Mouse (Mus musculus): ENCODE results near the gene Dhx33. TPM values are rescaled to one million over a fixed set of nuclear protein-coding genes. Genes with fewer than 3 reads are reported as not detected.

Dhx33 gene
- polyA plus RNA-seq (2012): 13.6 and 15.0 TPM in 2 replicates

DNA sequence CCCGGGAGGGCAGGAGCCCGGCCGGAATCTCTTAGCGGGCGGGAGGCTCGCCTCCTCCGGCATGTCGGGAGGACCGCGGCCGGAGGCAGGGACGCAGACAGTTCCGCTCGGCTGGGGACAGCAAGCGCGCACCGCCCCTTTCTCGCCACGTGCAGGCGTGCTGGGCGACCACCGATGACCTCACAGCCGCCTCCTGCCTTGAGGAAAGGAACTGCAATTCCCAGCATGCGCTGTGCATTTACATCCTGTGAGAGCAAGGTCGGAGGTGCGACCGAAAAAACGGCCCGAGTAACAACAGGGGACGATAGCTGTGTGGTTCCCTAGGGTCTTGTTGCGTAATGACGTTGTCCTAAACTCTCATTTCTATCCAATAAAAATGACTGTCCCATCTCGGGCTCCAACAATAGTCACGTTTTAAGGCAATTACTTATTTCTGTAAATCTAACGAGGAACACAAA is at the start of gene Dhx33:
Gene Dhx33 (minus strand): TSS at position 122 of the 458 bp plus-strand sequence.
- no peak for TF ChIP-seq GATA1 (IDR thresholded peaks at IDR 0.05; ENCODE audit: low read length)

DNA sequence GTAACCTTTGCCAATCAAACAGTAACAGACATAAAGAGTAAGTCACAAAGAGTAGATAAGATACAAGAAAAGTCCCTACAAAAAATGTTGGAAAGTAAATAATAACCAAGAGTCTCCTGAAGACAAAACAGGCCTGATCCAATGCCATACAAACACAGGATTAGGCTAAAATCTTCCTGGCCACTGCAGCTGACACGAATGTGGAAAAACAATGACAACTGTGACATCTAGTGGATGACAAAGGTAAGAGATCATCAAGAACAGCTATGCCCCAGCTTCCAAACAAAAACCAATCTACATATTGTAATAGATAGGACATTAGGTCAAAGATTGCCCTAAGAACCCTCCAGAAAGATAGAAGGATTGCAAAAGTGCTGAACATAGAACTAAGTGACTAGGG is 48.3 kb upstream of the Dhx33 start:
- TF ChIP-seq GATA1 (IDR thresholded peaks at IDR 0.05; ENCODE audit: low read length): no peak

DNA sequence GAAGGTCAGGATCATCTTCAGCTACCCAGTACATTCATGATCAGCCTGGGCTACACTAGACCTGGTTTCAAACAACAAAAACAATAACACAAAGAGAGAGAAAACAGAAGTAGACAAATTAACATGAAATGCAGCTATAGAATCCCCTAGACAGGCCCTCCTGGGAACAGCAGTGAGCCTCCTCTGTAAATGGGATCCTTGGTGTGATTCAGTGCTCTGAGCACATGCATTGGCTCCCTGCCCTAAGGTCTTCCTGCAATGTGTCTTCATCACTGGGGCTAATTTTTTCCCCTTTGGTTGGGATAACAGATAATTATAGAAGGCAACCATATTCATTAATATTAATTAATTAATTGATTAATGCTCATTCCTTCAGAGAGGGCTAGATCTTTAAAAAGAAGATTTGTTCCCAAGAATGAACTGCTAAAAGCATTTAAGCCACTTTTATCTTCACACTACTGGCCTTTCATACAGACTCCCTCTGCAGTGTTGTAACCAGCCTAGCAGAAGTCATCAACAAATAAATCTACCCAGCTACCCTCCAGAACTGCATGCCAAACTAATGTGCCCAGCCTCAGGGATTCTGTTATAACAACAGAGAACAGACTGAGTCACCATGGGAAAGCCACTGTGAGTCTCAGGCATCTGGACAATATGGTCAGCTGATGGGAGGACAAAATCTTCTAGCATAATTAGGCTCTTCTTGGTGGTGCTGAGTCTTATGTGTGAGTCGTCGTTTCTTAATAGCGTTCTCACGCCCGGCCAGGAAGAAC is 35.5 kb upstream of the Dhx33 start:
- TF ChIP-seq GATA1 (IDR thresholded peaks at IDR 0.05; ENCODE audit: low read length): no peak

DNA sequence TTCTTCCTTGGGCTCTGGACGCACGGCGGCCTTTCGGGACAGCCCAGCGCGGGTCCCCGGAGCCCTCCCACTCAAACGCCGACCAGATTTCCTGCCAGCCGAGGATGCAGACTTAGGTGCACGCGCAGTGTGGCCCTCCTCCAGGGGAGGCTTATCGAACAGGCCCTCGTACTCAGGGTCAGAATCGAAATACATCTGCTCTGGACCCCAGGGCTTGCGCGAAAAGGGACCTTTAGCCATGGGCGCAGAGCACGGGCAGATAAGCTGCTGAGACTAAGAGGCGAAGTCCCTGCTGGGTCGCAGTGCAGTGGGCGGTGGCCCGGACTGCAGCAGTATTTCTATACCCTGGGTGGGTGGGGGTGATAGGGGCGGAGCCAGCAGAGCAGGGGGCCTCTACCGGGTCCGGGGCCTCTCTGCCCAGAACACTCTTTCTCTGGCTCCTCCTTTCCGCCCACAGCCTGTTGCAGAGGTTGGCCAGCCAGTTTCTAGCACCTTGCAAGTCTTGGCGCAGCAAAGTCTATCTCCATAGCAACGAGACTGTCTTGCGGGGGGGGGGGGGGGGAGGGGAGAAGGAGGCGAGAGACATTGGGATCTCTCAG is 29.0 kb upstream of the Dhx33 start, which contains the start of gene 6330403K07Rik:
Gene 6330403K07Rik (minus strand): TSS at position 351 of the 599 bp plus-strand sequence.
- TF ChIP-seq GATA1 (IDR thresholded peaks at IDR 0.05; ENCODE audit: low read length): no peak

DNA sequence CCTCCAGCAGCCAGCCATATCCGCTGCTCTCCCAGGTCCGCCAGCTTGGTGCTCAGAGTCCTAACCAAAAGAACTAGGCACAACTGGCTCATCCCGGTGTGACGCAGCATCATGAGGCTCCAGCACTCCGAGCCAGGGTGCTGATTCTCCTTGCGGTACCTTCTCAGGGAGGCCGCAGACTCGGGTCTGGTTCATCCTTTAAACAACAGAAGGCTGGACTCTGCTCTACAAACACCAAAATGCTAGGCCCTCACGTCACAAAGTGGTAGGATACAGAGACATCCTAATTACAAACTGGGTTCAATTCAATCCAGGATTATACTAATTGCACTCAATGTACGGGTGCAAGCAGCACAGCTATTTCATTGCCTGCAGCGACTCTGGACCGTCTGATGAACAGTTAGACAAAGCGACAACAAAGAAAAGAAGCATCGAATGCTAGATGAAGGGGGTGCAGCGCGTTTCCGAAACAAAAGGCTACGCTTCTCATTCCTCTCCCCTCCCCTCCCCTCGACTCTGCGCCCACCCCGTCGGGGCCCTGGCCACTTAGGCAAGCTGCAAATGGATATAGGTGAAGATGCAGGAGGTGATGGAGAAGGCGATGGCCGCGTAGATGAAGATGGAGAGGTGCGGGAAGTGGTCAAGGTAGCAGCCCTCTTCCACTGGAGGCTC is 28.4 kb upstream of the Dhx33 start:
- TF ChIP-seq GATA1 (IDR thresholded peaks at IDR 0.05; ENCODE audit: low read length): no peak

GRCm38 (mm10) chr11:71032070-71032469 is 27.8 kb upstream of the Dhx33 start:
- TF ChIP-seq GATA1 (IDR thresholded peaks at IDR 0.05; ENCODE audit: low read length): no peak

DNA sequence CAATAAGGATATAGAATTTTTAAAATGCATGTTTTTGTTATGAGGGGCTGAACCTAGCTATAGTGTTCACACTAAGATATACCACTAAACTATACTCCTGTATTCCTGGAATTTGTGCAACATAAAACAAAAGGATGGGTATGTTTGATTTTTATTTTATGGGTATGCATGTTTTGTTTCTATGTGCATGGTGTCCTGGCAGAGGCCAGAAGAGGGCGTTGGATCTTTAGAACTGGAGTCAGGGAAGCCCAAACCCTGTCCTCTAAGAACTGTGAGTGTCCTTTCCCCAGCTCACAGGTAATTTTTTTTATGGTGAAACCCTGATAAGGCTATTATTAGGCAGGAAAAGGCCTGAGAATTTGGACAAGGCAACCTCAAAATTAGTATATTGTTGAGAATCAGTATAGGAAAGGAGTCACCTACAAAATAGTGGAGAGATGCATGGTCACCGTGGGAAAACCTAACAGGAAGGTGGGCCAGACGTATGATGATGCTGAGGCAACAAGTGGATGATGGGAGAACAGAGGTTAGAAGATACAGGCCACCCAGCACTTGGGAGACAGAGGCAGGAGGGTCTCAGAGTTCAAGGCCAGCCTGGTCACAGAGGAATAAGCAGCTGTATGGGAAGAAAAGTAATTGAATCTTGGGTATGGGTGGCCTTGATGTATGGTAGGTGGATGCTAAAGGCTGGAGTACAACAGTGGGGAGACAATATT is 25.3 kb upstream of the Dhx33 start:
- TF ChIP-seq GATA1 (IDR thresholded peaks at IDR 0.05; ENCODE audit: low read length): no peak

DNA sequence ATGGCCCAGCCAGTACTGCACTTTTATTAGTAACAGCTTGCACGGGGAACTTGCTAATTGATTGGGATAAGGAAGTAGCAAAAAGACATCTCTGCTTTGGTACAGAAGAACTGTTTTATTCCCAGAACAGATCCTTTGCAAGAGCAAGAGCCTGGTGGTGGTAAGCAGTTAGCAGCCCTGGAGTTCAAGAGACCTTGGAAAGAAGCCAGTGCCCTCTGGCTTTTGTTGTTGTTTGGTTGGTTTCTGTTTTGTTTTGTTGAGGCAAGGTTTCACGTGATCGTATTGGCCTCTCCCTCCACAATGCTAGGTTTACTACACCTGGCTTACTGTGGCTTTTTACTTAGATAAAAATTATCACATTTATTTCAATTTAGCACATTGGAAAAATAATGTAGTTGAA is 24.0 kb upstream of the Dhx33 start:
- TF ChIP-seq GATA1 (IDR thresholded peaks at IDR 0.05; ENCODE audit: low read length): no peak

DNA sequence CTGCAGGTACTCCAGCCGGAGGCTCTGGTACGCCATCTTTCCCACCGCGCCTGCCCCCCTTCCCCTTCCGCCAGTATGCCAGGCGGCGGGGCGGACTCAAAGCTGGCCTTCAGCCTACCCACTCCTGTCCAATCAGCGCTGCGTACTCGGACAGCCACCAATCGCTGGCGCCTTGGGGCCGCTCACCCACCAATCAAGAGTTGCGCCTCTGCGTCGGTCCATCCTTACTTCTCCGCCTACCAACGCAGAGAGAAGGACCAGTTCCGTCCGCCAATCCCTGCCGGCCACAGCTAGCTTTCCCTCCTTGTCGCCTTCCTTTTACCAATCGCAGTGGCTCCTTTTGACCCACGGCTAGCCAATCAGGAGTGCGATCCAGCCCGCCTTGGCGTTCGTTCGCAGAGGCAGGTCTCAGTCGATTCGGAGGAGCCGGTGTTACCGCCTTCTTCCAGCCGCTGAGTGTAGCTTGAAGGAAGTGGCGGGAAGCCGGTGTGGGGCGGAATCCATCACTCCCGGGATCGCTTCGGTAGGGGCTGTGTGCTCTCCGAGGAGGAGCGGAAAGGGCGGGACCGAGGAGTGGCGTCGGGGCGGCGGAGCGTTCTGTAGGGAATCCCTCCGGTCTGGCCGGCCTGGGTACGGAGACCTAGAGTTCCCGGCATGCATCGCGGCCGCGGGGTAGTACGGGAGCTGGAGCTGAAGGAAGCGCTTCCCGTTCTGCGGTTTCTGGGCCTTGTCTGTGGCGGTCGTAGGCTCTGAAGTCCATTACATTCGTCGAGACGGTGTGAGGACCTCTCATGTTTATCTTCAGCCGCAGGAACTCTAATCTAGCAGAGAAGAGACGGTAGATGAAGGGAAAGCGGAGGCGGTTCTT is 15.2 kb upstream of the Dhx33 start, which contains the start of the genes Mis12 and Derl2:
Gene Mis12 (plus strand): TSS at position 411 of the 868 bp plus-strand sequence.
Gene Derl2 (minus strand): TSS at position 641 of the 868 bp plus-strand sequence.
- no peak for TF ChIP-seq GATA1 (IDR thresholded peaks at IDR 0.05; ENCODE audit: low read length)

DNA sequence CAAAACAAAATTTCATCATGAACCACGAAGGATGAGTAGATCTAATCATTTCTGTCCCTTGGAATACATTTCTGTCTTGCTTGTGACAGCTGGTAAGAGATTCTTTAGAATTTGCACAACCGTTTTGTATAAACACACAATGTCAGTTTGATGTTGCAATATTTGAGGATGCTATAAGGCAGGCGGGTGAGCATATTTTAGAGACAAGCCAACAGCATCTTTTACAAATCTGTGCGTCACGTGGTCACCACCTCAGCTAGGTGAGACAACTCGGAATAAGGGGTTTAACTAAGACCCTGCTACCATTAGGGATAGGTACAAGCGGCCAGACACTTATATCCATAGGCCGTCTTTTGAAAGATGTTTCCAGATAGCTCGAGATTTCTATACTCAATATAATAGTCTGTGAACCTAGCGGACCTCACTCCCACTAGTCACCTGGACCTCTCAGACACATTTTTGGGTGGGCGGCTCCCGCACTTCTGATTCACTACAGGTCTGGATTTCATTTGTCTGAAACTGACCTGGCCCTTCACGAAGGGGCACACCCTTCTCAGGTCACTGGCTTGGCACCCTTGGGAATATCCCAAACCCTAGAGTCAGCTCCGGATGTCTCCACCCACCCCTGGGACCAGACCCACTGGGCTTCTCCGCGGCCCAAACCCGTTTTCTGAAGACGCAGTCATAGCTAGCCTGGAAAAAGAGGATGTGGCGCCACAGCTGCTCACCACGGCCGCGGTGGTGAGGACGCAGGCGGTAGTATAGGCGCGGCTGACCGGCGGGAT is 14.4 kb upstream of the Dhx33 start:
- TF ChIP-seq GATA1 (IDR thresholded peaks at IDR 0.05; ENCODE audit: low read length): no peak

GRCm38 (mm10) chr11:71017051-71017450 is 12.8 kb upstream of the Dhx33 start:
- no peak for TF ChIP-seq GATA1 (IDR thresholded peaks at IDR 0.05; ENCODE audit: low read length)

GRCm38 (mm10) chr11:71012743-71013142 is 8.5 kb upstream of the Dhx33 start:
- TF ChIP-seq GATA1 (IDR thresholded peaks at IDR 0.05; ENCODE audit: low read length): no peak

DNA sequence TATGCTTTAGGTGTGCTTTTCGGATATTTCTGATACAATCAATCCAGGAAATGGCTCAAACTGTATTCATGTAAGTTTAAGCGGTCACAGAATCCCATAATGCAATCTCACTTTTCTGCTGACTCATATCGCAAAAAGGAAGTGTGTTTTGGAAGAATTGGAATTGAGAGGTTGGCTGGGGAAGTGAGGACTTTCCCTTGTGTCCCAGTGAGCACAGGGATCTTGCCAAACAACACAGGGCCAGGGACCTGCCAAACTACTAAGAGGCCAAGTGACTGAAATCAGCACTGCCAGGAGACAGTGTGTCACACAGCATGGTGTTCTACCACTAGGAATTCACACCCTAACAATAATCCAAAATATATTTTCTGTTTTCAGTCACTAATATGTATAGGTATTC is 4.1 kb upstream of the Dhx33 start:
- no peak for TF ChIP-seq GATA1 (IDR thresholded peaks at IDR 0.05; ENCODE audit: low read length)

GRCm38 (mm10) chr11:71007831-71008230 is 3.6 kb upstream of the Dhx33 start:
- no peak for TF ChIP-seq GATA1 (IDR thresholded peaks at IDR 0.05; ENCODE audit: low read length)
